Mouse (Mus musculus) small intestine, adult 2 months (tissue): Measurements from ENCODE around the gene Gm14147.
"Not testable (repeated sequence)": the region's sequence is repeated elsewhere in the genome, so short reads cannot be mapped to it uniquely, and the experiment has no call there.

Source experiments
- CTCF ChIP-seq: fragments of 200-500 bp; IDR thresholded peaks from 2 replicates; pipeline ENCODE4 v1.5.1; 2012; ENCODE audit warnings: low read depth, mild to moderate bottlenecking, control low read depth, inconsistent platforms, low read length, moderate library complexity, mixed read lengths; ENCODE audit not compliant: insufficient replicate concordance, insufficient read length; ENCODE audit errors: extremely low read depth
- POLR2A ChIP-seq: fragments of 200-500 bp; IDR thresholded peaks from 2 replicates; pipeline ENCODE4 v1.6.1; 2012; ENCODE audit warnings: low read depth, mild to moderate bottlenecking, control low read depth, inconsistent platforms, low read length, moderate library complexity

- TF ChIP-seq CTCF, POLR2A: not testable (repeated sequence)
These were observed 5.8 kb upstream of the Gm14147 start, which contains the start of gene Gm14151 for GRCm38 (mm10) chr2:151092250-151092649.
